Mouse (Mus musculus) T-helper 17 cell (primary cell): ENCODE results near the gene Ptafr.

Source experiments
- in situ Hi-C, 2 experiments: fragments of 300-600 bp; cut with MboI, MseI; formaldehyde crosslinking; loops; 1 replicate in 1 of 2; 2 replicates in 1 of 2; pipeline ENCODE4 v1.15.1; 2025; ENCODE audit warnings: high pct_unique_total_duplicates in 2 of 2

Ptafr gene

DNA sequence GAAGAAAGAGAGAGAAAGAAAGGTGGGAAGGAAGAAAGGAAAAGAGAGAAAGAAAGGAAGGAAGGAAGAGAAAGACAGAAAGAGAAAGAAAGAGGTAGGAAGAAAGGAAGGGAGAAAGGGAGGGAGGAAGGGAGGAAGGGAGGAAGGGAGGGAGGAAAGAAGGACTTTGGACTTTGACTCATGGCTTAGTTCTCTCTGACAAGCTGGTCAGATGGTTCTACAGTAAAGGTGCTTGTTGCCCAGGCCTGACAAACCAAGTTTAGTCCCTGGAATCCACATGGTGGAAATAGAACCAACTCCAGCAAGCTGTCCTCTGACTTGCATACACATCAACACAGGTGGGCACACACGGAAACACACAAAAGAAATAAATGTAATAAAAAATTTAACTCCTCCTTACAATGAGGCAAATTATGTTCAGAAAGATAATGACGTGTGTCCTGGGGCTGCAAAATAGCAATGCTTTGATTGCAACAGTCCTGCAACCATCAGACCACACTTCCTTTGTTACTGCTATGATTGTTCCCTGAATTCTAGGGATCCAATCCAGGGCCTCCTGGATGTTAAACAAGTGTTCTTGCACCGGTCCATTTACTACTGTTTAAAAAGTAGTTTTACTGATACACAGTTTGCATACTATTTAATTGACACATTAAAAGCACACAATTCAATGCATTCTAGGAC is 46.6 kb downstream of the Ptafr start:
- in situ Hi-C loops = loop anchor here in 1 of 2 experiments (25.0 kb wide), 1 partner anchor 1302 kb away; no protein-coding TSS in a partner anchor

DNA sequence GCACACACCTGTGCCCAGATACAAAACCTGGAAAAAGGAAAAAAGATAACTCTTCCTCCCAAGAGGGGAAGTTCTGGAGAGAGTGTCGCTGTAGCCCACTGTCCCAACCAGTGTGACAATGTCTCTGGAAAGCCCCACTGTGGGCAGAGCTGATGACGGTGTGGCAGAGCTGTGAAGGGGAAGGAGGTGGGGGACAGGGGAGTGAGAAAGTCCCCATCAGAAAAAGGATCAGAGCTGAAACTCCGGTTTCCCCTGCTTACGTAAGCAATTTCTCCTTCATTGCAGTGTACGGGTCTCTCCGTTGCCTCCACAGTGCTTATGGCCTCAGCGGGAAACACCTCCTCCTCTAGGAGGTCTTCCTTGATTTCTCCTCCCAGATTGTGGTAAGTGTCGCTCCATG is 47.5 kb downstream of the Ptafr start:
- in situ Hi-C loops = loop anchor here in 1 of 2 experiments (25.0 kb wide), 1 partner anchor 1301 kb away; no protein-coding TSS in a partner anchor

DNA sequence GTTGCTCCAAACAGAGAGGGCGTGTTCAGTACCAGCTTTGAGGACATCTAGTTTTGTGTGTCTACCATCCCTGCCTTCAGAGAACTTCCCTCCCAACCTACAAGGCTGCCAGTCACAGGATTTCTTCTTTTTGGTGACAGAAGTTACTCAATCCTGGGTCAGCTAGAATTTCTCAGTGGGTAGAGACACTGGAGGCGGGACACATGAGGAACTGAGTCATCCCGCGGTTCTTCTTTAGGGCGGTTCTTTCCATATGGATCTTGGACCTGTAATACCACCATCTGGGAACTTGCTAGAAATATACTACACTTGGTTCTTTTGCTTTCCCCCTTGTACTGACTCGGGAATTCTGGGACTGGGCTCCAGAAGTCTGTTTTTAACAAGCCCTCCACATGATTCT is 54.0 kb downstream of the Ptafr start:
- in situ Hi-C loops = loop anchor here in 1 of 2 experiments (25.0 kb wide), 1 partner anchor 1294 kb away; no protein-coding TSS in a partner anchor

DNA sequence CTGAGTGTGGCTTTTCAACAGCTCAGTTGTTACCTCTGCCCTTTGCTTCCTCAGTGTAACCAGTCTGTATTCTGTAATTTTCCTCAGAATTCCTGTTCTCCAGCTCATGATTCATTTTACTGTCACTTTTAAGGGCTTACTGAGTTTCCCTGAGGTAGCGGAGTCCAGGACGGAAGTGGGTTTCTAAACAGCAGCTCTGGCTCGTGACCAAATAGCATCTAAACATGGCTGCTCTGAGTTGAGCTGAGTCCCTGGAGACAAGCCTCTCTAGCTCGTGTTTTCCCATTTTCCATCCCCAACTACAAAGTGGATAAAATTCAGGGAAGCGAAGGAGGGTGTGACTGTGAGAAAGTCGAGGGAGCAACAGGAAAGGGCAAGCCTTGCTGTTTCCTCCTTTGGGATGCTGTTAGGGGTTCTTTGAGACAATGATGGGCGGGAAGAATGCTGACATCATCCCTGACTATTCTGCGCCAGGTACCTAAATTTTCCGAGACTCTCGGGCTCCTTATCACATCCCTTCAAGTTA is 55.0 kb downstream of the Ptafr start:
- in situ Hi-C loops = loop anchor here in 1 of 2 experiments (25.0 kb wide), 1 partner anchor 1293 kb away; no protein-coding TSS in a partner anchor

DNA sequence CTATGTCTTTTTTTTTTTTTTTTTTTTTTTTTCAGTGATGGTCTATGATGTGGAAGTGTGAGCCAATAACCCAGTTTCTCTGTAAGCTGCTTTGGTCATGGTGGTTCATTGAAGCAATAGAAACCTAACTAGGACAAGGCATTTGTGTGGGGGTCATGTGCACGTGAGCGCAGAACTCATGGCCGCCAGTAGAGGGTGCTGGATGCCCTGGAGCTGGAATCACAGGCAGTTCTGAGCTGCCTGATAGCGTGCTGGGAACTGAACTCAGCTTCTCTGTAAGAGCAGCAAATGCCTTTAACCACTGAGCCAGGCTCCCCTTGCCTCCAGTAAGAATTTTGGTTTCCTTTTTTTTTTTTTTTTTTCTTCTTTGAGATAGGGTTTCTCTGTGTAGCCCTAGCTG is 56.3 kb downstream of the Ptafr start:
- in situ Hi-C loops = loop anchor here in 1 of 2 experiments (25.0 kb wide), 1 partner anchor 1292 kb away; no protein-coding TSS in a partner anchor

DNA sequence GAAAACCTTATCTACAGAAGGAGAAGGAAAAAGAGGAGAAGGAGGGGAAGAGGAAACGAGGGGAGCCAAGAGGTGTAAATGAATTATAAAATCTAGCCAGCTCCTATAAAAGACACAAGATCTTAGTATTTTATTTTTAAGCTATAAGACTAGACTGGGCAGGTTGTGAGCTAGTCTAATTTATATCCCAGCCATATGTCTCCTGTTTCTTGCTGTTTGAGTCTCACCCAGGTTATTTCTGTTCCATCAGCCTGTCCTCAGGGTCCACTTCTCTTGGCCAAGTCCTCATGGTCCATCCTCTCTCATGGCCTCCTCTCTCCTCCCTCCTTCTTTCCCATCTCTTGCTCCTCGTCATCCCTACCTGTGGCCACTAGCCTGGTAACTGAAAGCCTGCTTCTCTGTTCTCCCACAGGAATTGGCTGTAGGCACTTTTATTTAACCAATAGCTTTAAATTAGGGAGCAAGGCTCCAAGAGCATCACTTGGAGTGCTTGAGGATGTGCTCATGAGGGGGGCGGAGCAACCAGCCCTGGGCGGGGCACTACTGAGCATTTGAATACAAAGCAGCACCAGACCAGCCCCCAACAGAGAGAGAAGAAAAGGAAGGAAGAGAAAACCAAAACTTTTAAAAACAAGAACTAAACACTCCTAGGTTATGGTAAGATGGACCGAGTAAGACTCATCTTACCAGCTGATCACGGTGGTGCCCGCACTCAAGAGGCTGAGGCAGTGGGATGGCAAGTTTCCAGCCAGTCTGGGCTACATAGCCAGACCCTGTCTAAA is 57.6 kb downstream of the Ptafr start:
- in situ Hi-C loops = loop anchor here in 1 of 2 experiments (25.0 kb wide), 1 partner anchor 1291 kb away; no protein-coding TSS in a partner anchor

DNA sequence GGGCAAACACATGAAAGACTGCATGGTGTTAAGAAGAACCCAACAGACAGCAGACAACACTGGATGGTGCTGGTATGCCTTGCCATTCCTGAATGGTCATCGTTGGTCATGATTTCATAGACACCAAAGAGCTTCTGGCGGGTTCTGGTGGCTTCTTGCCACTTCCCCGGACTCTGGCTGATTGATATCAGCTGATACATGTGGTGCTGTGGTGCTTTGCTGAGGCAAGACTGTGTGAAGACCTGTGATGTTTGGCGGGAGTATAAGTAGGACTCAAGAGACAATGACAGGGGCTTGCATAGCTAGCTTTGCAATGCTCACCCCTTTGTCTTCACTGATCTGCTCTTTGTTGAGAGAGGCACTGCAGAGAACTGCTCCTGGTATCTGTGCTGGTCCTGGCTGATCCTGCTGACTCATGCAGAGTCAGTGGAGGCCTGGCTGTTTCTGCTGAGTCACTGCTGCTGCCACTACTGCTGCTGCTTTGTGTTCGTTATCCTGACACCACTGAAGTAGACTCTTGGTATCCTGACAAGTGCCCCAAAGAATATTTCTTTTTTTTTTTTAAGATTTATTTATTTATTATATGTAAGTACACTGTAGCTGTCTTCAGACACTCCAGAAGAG is 60.3 kb downstream of the Ptafr start:
- in situ Hi-C loops = loop anchor here in 1 of 2 experiments (25.0 kb wide), 1 partner anchor 1288 kb away; no protein-coding TSS in a partner anchor

DNA sequence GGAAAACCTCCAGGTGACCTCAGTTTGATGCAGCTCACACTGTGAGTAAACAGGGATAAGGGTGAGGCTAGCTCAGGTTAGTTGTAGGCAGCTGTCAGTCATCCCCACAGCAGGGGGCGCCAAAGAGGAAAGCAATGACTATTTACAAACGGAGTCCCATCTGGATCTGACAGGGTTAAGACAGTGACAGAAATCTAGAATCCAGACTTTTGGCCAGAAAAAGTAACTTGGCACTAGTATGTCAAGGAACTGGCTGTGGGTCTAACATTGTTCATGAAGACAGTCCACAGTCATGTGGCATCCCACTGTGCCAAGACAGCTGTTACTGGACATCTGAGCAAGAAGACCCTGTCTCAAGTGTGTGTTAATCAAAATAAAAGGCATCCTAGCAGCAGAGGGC is 65.0 kb downstream of the Ptafr start:
- in situ Hi-C loops = no loop called here
